Mouse (Mus musculus): ENCODE measurements at regions not wholly inside any gene's neighbourhood (a gene's known extent, or its start where the extent isn't known, plus 50 kb on each side); places are given as distances from the start of the nearest gene placed in this dataset.

DNA sequence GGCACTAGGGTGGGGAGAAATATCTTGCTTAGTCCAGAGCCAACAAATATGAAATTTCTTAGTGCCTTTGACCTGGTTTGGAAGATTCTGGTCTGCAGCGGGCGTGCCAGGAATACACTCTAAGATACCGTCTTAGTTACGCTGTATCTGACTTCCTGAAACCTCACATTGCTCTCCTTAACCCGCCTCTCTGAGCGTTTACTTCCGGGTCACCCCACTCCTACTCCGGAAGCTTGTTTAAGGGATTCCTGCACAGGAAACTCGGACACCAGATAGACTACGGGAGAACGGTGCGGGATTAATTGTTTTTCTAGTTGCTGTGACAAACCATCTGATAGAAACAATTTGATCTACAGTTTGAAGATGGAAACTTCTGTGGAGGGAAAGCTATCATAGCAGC lies 442.3 kb downstream of the Tshz3 start:
- H3K36me3 ChIP-seq: no peaks in the 10 kb centered on the region
- 95% methylated on average over 12 of the region's 12 CpGs for WGBS
- no peaks in the 10 kb centered on the region for H3K9me3 ChIP-seq
- no peak for DNase-seq (ENCODE audit: low spot score)
- no peak overlapping the region for H3K4me3 ChIP-seq
- no peak overlapping the region for H3K27ac ChIP-seq
- no peaks in the 10 kb centered on the region for H3K27me3 ChIP-seq (ENCODE audit: insufficient read depth, poor library complexity, severe bottlenecking)
- H3K4me1 ChIP-seq (replicated peaks): peaks cover 8% of the 10 kb centered on the region

DNA sequence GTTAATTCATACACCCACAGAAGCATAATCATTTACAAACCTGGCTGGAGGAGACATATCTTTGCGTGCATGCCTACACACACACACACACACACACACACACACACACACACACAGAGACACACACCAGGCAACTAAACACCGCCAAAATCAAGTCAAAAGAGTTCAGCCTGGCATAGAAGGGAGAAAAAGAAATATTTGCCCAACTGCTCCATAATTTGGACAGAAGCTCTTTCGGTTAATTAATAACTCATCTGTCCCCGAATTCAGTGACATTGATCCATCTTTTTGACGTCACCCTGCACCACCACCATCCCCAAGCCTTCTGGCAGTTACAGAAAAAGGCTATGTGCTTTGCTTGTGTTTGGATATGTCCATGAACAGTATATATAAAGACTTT lies 444.9 kb downstream of the Tshz3 start:
- Histone ChIP-seq H3K27me3 (ENCODE audit: insufficient read depth, poor library complexity, severe bottlenecking) (no peaks in the 10 kb centered on the region), H3K4me1 (replicated peaks) (peaks cover 8% of the 10 kb centered on the region), H3K27ac (no peak overlapping the region), H3K4me3 (no peak overlapping the region), H3K9me3 (no peaks in the 10 kb centered on the region), H3K36me3 (no peaks in the 10 kb centered on the region)
- DNase-seq (ENCODE audit: low spot score): no peak
- WGBS: 88% methylated on average over 5 of the region's 5 CpGs

DNA sequence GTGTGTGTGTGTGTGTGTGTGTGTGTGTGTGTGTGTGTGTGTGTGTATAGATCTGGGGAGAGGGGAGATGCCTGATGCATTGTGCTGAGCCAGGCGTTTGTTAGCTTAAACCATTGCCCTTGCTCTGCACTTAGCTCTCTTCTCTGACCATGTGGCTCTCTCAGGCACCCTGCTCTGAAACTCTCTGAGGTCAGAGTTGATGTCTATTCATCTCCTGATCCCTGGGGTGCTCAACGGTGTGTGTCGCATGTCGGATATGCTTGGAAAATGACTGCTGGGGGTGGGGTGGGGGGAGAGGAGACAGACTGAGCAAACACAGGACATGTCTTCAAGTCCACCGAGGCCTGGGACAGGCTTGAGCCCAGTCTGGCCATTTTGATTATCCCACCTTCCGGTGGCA lies 446.4 kb downstream of the Tshz3 start:
- peak; percentile 4 for DNase-seq (ENCODE audit: low spot score)
- no peaks in the 10 kb centered on the region for H3K27me3 ChIP-seq (ENCODE audit: insufficient read depth, poor library complexity, severe bottlenecking)
- H3K4me3 ChIP-seq: no peak overlapping the region
- peaks cover 8% of the 10 kb centered on the region for H3K4me1 ChIP-seq (replicated peaks)
- H3K9me3 ChIP-seq: no peaks in the 10 kb centered on the region
- H3K36me3 ChIP-seq: no peaks in the 10 kb centered on the region
- H3K27ac ChIP-seq: 0 out of 2 replicates have a peak overlapping the region, but pooled peaks have one; percentile 9
- 37% methylated on average over 6 of the region's 6 CpGs for WGBS

DNA sequence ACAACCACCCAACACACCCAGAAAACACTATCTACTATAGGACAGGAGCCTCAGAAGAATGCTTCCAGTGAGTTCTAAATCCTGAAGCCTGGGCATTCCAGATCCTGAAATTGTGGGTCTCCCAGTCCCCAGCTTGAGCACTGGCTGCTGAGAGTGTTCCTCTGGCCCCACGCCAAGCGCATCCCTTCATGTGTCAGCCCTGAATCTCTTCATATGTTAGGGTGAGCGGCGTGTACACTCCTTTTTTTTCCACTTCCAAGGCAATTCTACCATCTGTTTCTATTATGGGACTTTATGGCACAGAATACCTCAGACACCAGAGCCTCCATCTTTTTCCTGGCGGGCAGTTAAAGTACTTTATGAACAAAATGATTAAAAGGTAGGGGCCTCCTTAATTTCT lies 451.8 kb downstream of the Tshz3 start:
- Histone ChIP-seq H3K27ac (no peak overlapping the region), H3K4me3 (no peak overlapping the region), H3K36me3 (no peaks in the 10 kb centered on the region), H3K4me1 (replicated peaks) (no peaks in the 10 kb centered on the region; the same call in 1 of the 2 replicates), H3K27me3 (ENCODE audit: insufficient read depth, poor library complexity, severe bottlenecking) (no peaks in the 10 kb centered on the region), H3K9me3 (no peaks in the 10 kb centered on the region)
- no peak for DNase-seq (ENCODE audit: low spot score)
- 92% methylated on average over 5 of the region's 5 CpGs for WGBS

DNA sequence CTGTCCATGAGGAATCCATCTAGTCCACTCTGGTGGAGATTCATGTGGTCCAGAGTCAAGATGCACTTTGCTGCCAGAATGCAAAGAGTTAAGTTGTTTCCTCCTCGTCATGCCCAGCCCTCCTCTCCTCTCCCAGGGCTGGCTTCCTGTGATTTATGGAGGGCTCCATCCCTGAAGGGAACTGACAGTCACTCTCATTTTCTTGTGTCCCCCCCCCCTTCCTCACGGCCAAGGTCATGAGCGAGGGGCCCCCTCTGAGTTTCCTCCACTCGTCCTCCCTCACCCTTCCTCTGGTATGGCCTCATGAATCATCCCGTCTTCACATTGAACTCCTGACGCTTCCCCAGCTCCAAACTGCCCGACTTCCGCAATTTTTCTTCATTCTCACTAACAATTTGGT lies 461.9 kb downstream of the Tshz3 start:
- H3K27ac ChIP-seq: no peak overlapping the region
- 0 out of 2 replicates have a peak, but pooled peaks cover 4% of the 10 kb centered on the region for H3K9me3 ChIP-seq
- H3K27me3 ChIP-seq (ENCODE audit: insufficient read depth, poor library complexity, severe bottlenecking): no peaks in the 10 kb centered on the region
- no peak for DNase-seq (ENCODE audit: low spot score)
- H3K36me3 ChIP-seq: no peaks in the 10 kb centered on the region
- H3K4me3 ChIP-seq: no peak overlapping the region
- WGBS: 74% methylated on average over 8 of the region's 8 CpGs
- no peaks in the 10 kb centered on the region for H3K4me1 ChIP-seq (replicated peaks)

DNA sequence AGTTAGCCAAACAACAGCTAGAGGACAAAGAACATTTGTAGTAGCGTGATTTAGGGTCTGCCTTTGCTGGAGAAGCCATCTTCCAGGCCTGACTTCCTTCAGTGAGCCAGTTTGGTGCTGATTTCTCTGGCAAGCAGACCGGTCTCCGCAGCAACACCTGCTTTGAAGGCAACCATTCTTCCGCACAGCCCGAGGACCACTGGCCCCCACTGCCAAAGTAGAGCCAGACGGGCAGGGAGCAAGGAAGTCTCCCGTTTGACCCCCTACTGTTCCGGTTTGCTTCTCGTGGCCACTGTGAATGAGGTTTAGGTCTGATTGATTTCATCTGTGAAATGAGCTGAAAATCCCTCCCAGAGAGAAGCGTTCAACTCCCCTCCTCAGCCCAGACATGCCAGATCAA lies 471.0 kb downstream of the Tshz3 start:
- WGBS: 59% methylated on average over 10 of the region's 10 CpGs
- Histone ChIP-seq H3K4me3 (no peak overlapping the region), H3K9me3 (0 out of 2 replicates have a peak, but pooled peaks cover 3% of the 10 kb centered on the region), H3K27me3 (ENCODE audit: insufficient read depth, poor library complexity, severe bottlenecking) (no peaks in the 10 kb centered on the region), H3K4me1 (replicated peaks) (peaks cover 6% of the 10 kb centered on the region; the same call in 1 of the 2 replicates), H3K27ac (peak overlapping the region; percentile 16; the same call in 1 of the 2 replicates), H3K36me3 (no peaks in the 10 kb centered on the region)
- no peak for DNase-seq (ENCODE audit: low spot score)

DNA sequence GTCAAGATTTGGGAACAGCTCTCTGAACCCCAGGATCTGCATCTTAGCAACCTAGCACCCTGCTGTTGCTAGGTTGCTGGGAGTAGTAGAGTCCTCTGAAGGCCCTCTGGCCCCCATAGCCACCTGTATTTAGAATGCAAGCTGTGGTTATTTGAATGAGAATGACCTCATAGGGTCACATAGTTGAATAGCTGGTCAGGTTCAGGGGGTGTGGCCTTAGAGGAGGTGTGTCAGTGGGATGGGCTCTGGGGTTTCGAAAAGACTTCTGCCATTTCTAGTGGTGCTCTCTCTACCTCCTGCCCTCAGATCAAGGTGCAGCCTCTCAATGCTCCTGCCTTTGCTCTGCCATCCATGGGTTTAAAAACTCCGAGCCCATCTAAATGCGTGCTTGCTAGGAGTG lies 477.8 kb downstream of the Tshz3 start:
- no peak overlapping the region for H3K27ac ChIP-seq
- H3K27me3 ChIP-seq (ENCODE audit: insufficient read depth, poor library complexity, severe bottlenecking): no peaks in the 10 kb centered on the region
- H3K4me1 ChIP-seq (replicated peaks): peaks cover 20% of the 10 kb centered on the region
- 77% methylated on average over 3 of the region's 3 CpGs for WGBS
- no peak for DNase-seq (ENCODE audit: low spot score)
- no peaks in the 10 kb centered on the region for H3K9me3 ChIP-seq
- H3K4me3 ChIP-seq: no peak overlapping the region
- no peaks in the 10 kb centered on the region for H3K36me3 ChIP-seq

DNA sequence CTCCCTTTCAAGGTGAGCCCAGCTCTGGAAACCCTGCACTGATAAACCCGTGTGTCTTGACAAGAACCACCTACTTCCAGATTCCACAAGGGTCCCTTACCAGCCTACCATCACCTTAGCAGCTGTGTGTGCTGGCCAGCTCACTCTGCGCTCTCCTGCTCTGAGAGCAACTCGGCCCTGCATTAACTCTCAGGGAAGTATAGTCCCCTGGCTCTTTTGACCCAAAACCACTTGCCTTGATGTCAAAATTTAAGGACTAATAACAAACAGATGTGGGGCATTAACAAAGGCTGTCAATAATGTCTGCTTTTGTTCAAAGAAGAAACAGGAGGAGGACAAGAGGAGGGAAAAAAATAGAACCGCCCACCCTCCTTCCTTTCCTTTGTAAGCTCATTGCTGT lies 480.3 kb downstream of the Tshz3 start:
- Histone ChIP-seq H3K36me3 (no peaks in the 10 kb centered on the region), H3K27ac (no peak overlapping the region), H3K9me3 (no peaks in the 10 kb centered on the region), H3K4me3 (no peak overlapping the region), H3K27me3 (ENCODE audit: insufficient read depth, poor library complexity, severe bottlenecking) (no peaks in the 10 kb centered on the region), H3K4me1 (replicated peaks) (peaks cover 27% of the 10 kb centered on the region)
- DNase-seq (ENCODE audit: low spot score): no peak
- WGBS: 52% methylated on average over 4 of the region's 4 CpGs

DNA sequence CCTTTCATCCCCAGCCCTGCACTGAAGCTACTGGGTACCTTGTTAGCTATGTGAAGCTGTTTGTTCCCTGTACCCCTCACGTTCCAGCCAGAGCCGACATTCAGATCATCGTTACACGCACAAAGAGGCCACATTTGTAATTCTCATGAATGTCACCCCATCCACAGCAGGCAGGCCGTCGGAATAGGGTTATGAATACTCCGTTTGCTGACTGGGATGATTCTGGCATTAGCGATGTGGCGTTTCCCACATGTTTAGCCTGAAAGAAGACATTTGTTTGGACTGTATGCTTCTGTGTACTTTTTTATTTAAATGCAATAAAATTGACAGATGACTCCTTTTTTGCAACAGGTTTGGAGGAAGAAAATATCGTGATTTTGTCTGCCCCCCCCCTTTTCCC lies 482.0 kb downstream of the Tshz3 start:
- Histone ChIP-seq H3K4me1 (replicated peaks) (peaks cover 27% of the 10 kb centered on the region), H3K9me3 (no peaks in the 10 kb centered on the region), H3K36me3 (no peaks in the 10 kb centered on the region), H3K27me3 (ENCODE audit: insufficient read depth, poor library complexity, severe bottlenecking) (no peaks in the 10 kb centered on the region), H3K4me3 (no peak overlapping the region), H3K27ac (no peak overlapping the region)
- WGBS: 63% methylated on average over 10 of the region's 10 CpGs
- no peak for DNase-seq (ENCODE audit: low spot score)

DNA sequence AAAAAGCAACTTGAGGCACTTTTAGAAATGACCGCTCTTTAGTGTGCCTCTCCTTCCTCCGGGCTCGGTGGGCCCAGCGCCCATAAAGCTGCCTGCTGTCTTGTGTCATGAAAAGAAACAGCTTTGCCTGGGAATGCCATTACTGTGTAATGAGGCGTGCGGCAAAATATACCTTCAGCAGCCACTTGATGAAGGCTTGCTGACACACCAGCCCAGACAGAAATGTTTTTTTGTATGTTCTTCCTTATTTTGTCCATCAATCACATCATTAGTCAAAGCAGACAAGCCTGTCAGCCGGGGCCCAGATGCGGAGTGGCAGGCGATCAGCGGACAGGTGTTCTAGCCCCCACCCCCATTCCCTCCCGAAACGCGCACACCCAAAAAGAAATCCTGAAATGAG lies 482.5 kb downstream of the Tshz3 start:
- H3K36me3 ChIP-seq: no peaks in the 10 kb centered on the region
- DNase-seq (ENCODE audit: low spot score): no peak
- no peak overlapping the region for H3K27ac ChIP-seq
- H3K4me3 ChIP-seq: no peak overlapping the region
- H3K4me1 ChIP-seq (replicated peaks): peaks cover 27% of the 10 kb centered on the region
- no peaks in the 10 kb centered on the region for H3K27me3 ChIP-seq (ENCODE audit: insufficient read depth, poor library complexity, severe bottlenecking)
- no peaks in the 10 kb centered on the region for H3K9me3 ChIP-seq
- 55% methylated on average over 13 of the region's 13 CpGs for WGBS

DNA sequence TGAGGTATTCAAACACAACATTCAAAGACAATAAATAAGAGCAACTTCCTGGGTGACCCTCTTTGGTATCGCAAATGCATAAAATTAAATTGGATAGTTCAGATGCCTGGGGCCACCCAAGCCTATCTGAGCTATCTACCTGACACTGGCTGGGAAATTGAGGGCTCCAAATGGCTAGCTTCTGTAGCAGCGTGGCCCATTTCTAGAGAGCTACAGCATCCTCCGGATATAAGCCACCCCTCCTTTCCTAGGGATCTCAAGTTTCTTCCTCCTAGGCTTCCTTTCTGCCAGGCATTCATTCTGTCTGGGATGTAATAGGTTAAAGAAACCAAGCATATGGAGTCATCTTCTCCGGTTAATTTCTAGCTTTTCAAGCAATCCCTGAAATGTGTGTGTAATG lies 483.2 kb downstream of the Tshz3 start:
- no peak overlapping the region for H3K4me3 ChIP-seq
- WGBS: 74% methylated on average over 4 of the region's 4 CpGs

DNA sequence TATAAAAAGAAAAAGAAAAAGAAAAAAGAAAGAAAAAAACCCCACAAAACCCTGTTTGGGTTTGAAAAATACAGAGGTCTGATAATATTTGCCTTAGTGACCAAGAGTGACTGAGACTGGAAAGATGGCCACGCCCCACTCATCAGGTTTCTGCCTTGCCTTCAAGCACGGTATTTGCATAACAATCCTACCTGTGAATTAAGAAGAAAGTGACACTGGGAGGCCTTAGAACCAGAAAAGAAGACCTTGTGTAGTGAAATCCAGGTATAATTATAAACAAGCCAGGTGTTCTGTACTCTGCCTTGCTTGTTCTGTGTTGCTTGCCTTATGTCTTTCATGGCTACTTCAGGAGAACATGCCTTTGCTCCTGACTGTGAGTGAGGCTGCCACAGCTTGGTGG lies 494.6 kb downstream of the Tshz3 start:
- 23% methylated on average over 2 of the region's 2 CpGs for WGBS
- DNase-seq (ENCODE audit: low spot score): no peak
- Histone ChIP-seq H3K36me3 (no peaks in the 10 kb centered on the region), H3K9me3 (no peaks in the 10 kb centered on the region), H3K27me3 (ENCODE audit: insufficient read depth, poor library complexity, severe bottlenecking) (no peaks in the 10 kb centered on the region), H3K4me1 (replicated peaks) (no peaks in the 10 kb centered on the region), H3K4me3 (no peak overlapping the region), H3K27ac (no peak overlapping the region)

More for the DNA sequence above, 483.2 kb downstream of the Tshz3 start:
- no peaks in the 10 kb centered on the region for H3K9me3 ChIP-seq
- no peaks in the 10 kb centered on the region for H3K36me3 ChIP-seq
- H3K4me1 ChIP-seq (replicated peaks): peaks cover 27% of the 10 kb centered on the region
- no peak overlapping the region for H3K27ac ChIP-seq
- no peak for DNase-seq (ENCODE audit: low spot score)
- H3K27me3 ChIP-seq (ENCODE audit: insufficient read depth, poor library complexity, severe bottlenecking): no peaks in the 10 kb centered on the region

DNA sequence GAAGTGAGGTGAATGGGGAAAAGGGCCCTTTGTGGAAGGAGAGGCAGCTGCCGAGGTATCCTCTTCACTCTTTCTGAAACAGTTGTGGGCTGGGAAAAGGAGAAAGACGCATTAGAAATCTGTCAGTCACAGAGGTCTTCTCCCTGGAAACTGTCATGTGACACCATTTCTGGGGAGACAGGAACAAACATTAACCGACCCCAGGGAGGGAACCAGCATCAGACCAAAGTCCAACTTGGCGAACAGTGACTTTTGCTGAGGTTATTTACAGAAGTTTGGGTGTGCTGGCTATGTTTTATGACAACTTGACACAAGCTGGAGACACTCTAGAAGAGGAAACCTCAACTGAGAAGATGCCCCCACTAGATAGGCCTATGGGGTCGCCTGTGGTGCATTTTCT lies 506.9 kb downstream of the Tshz3 start:
- DNase-seq (ENCODE audit: low spot score): no peak
- 78% methylated on average over 5 of the region's 5 CpGs for WGBS
- H3K36me3 ChIP-seq: no peaks in the 10 kb centered on the region

DNA sequence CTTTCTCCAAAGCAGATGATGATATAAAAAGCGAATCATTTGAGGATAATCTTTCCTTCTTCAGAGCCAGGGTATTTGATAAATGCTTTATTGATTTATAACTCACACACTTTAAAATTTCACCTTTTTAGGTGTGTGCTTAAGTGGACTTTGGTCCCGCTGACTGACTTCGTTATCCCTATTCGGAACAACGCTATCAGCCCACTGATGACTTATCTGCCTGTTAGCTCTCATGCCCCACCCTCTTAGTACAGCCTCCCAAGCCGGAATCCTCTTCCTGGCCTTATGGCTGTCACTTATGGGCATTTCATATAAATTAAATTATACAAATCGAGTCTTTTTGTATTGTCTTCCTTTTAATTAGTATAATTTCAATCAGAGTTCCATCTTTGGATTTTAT lies 510.4 kb downstream of the Tshz3 start:
- no peak for DNase-seq (ENCODE audit: low spot score)
- WGBS: 93% methylated on average over 7 of the region's 7 CpGs
- no peak overlapping the region for H3K27ac ChIP-seq
- H3K4me1 ChIP-seq (replicated peaks): peaks cover 3% of the 10 kb centered on the region
- no peaks in the 10 kb centered on the region for H3K9me3 ChIP-seq
- H3K36me3 ChIP-seq: no peaks in the 10 kb centered on the region
- no peak overlapping the region for H3K4me3 ChIP-seq
- no peaks in the 10 kb centered on the region for H3K27me3 ChIP-seq (ENCODE audit: insufficient read depth, poor library complexity, severe bottlenecking)

More for the DNA sequence above, 506.9 kb downstream of the Tshz3 start:
- H3K4me3 ChIP-seq: no peak overlapping the region
- H3K9me3 ChIP-seq: no peaks in the 10 kb centered on the region
- no peaks in the 10 kb centered on the region for H3K4me1 ChIP-seq (replicated peaks)
- no peak overlapping the region for H3K27ac ChIP-seq
- no peaks in the 10 kb centered on the region for H3K27me3 ChIP-seq (ENCODE audit: insufficient read depth, poor library complexity, severe bottlenecking)
